Mouse (Mus musculus): ENCODE measurements at regions not wholly inside any gene's neighbourhood (a gene's known extent, or its start where the extent isn't known, plus 50 kb on each side); places are given as distances from the start of the nearest gene placed in this dataset.

DNA sequence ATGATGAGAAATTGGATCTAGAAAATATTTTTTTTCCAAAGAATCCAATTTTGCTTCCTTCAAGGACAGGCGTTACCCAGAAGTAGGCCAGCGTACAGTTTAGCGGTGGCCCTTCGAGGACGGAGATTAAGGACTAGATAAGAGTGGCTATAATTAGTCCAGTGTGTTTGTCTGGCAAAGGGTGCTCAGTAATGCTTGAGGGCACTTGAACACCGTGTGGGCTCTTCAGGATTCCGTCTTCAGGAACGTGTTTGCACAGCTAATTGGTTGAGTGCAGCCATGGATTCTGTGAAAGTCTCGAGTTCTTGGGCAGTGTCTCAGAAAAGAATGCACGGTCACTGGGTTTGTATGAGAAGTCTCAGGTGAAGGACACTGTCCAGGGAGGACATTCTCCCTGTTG, 149.7 kb upstream of the 3110018I06Rik start:
- Histone ChIP-seq H3K4me3 (replicated peaks) (no peak overlapping the region), H3K9me3 (peaks cover 66% of the 10 kb centered on the region), H3K36me3 (replicated peaks; ENCODE audit: low read length) (no peaks in the 10 kb centered on the region), H3K27me3 (replicated peaks) (no peaks in the 10 kb centered on the region), H3K4me1 (no peaks in the 10 kb centered on the region)
- TF ChIP-seq GATA1 (IDR thresholded peaks at IDR 0.05; ENCODE audit: borderline replicate concordance, low read length), result no peak
- no peak for TF ChIP-seq FLI1 (IDR thresholded peaks at IDR 0.05; ENCODE audit: low read length)

DNA sequence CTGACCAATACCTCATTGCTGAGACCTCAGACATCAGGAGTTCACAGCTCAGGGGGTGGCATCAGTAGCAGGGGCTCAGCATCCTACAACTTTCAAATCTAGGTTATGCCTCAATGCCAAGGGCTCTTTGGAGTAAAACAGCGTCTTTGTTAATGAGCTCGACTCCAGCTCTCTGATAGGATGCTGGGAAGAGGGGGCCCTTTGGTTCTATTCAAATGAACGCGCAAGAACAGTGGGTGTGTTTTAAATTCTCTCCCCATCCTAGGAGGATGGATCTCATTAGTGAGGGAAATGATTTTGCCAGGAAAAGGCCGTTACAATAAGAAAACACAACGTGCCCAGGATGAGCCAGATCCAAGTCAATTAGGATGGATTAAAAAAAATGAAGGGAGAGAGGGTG, 132.2 kb upstream of the 3110018I06Rik start:
- Histone ChIP-seq H3K4me1 (no peaks in the 10 kb centered on the region), H3K4me3 (replicated peaks) (no peak overlapping the region), H3K36me3 (replicated peaks; ENCODE audit: low read length) (no peaks in the 10 kb centered on the region), H3K9me3 (peaks cover 59% of the 10 kb centered on the region), H3K27me3 (replicated peaks) (no peaks in the 10 kb centered on the region)
- no peak for TF ChIP-seq FLI1 (IDR thresholded peaks at IDR 0.05; ENCODE audit: low read length)
- TF ChIP-seq GATA1 (IDR thresholded peaks at IDR 0.05; ENCODE audit: borderline replicate concordance, low read length), result no peak

DNA sequence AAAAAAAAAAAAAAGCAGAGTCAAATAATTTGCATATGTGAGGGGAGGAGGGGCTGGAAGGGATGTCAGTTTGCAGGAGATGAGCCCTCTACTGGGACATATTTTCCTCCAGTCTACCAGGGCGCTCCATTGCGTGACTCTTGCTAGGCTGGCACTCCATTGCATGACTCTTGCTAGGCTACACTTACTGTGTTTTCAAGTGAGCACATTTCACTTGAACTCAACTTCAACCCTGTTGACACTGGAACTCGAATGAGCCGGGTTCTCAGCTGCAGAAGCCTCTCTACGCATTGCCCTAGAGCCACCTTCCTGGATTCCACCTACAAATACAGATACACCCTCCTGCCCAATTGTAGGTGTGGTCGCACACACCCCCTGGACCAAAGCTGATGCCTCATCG, 131.5 kb upstream of the 3110018I06Rik start:
- H3K36me3 ChIP-seq (replicated peaks; ENCODE audit: low read length), result no peaks in the 10 kb centered on the region
- no peaks in the 10 kb centered on the region for H3K4me1 ChIP-seq
- peaks cover 63% of the 10 kb centered on the region for H3K9me3 ChIP-seq
- TF ChIP-seq GATA1 (IDR thresholded peaks at IDR 0.05; ENCODE audit: borderline replicate concordance, low read length) (no peak), FLI1 (IDR thresholded peaks at IDR 0.05; ENCODE audit: low read length) (no peak)
- no peak overlapping the region for H3K4me3 ChIP-seq (replicated peaks)
- no peaks in the 10 kb centered on the region for H3K27me3 ChIP-seq (replicated peaks)

DNA sequence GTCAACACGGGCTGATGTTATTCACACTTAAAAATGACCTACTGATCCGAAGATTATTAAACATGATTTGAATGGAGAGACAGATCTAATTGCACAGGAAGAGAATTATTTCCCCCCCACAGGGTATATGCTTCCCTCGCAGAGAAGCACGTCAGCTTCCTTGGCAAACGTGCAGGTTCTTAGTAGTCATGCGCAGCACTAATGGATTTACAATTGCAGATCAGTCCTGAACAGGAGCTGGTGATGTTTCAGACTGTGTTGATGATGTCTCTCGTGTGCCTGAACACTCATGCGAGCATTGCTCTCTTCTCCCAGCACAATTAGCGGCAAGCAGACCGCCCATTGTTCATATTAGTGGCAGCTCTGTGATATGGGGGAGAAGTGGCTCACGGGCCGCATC, 127.9 kb upstream of the 3110018I06Rik start:
- Histone ChIP-seq H3K4me1 (no peaks in the 10 kb centered on the region), H3K9me3 (peaks cover 70% of the 10 kb centered on the region), H3K4me3 (replicated peaks) (no peak overlapping the region), H3K27me3 (replicated peaks) (no peaks in the 10 kb centered on the region), H3K36me3 (replicated peaks; ENCODE audit: low read length) (no peaks in the 10 kb centered on the region)
- TF ChIP-seq GATA1 (IDR thresholded peaks at IDR 0.05; ENCODE audit: borderline replicate concordance, low read length) (no peak), FLI1 (IDR thresholded peaks at IDR 0.05; ENCODE audit: low read length) (no peak)

DNA sequence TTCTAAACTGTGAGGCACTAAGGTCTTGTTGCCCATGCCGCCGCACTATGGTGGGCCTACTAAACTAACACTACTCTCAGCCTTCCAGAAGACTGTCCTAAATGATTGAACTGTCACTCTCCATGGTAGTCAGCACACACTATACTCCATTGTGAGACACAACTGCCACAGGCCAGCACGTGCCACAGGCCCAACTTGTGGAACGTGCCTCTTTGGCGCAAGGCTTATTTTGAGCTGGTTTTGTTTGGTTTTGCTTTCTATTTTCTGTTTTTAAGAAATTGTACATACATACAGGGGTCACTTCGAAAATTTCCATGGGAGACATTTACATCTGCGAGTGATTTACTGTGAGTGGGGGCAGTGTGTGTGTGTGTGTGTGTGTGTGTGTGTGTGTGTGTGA, 126.8 kb upstream of the 3110018I06Rik start:
- no peak for TF ChIP-seq FLI1 (IDR thresholded peaks at IDR 0.05; ENCODE audit: low read length)
- no peak for TF ChIP-seq GATA1 (IDR thresholded peaks at IDR 0.05; ENCODE audit: borderline replicate concordance, low read length)

DNA sequence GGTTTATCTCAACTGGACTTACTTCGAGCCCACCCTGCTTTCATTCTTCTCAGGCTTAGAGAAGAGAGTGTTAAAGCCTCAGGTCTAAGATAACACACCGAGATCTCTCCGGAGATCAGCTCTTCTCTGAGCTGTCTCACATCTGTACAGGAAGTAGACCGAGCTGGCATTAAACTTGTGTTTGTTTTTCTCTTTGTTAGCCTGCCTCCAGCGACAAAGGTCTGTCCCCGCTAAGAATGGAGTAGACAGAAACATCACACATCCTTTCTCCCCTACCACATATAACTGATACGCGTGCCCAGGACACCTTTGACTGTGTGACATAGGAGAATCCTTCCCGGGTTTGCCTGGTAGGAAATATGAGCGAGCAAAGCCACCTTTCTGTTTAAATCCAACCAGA, 126.3 kb upstream of the 3110018I06Rik start:
- no peak for TF ChIP-seq GATA1 (IDR thresholded peaks at IDR 0.05; ENCODE audit: borderline replicate concordance, low read length)
- no peak for TF ChIP-seq FLI1 (IDR thresholded peaks at IDR 0.05; ENCODE audit: low read length)
- no peak overlapping the region for H3K4me3 ChIP-seq (replicated peaks)
- H3K4me1 ChIP-seq, result no peaks in the 10 kb centered on the region
- H3K36me3 ChIP-seq (replicated peaks; ENCODE audit: low read length), result no peaks in the 10 kb centered on the region
- no peaks in the 10 kb centered on the region for H3K27me3 ChIP-seq (replicated peaks)
- peaks cover 65% of the 10 kb centered on the region for H3K9me3 ChIP-seq

More for the DNA sequence above, 126.8 kb upstream of the 3110018I06Rik start:
- H3K4me3 ChIP-seq (replicated peaks), result peak overlapping the region; percentile 69
- H3K9me3 ChIP-seq, result peaks cover 63% of the 10 kb centered on the region
- no peaks in the 10 kb centered on the region for H3K36me3 ChIP-seq (replicated peaks; ENCODE audit: low read length)
- H3K4me1 ChIP-seq, result no peaks in the 10 kb centered on the region
- no peaks in the 10 kb centered on the region for H3K27me3 ChIP-seq (replicated peaks)

DNA sequence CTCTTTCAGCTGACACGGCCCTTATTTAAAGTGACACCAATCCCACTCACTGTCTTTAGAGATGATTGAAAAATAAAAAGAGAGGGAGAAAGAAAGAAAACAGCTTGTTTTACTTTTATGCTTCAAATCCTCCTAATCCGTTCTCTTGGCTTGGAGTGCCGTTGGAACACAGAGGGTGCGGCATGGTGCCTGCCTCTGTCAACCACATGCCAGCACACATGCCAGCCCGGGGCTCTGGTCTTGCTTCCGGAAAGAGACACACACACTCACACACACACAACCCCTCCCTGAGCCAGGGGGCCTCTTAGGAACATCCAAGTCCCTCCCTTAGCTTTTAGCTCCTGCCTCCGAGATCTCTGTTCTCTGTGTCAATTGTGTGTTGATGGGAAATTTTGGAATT, 116.2 kb upstream of the 3110018I06Rik start:
- no peak for TF ChIP-seq GATA1 (IDR thresholded peaks at IDR 0.05; ENCODE audit: borderline replicate concordance, low read length)
- TF ChIP-seq FLI1 (IDR thresholded peaks at IDR 0.05; ENCODE audit: low read length), result no peak
- H3K9me3 ChIP-seq, result peaks cover 32% of the 10 kb centered on the region

DNA sequence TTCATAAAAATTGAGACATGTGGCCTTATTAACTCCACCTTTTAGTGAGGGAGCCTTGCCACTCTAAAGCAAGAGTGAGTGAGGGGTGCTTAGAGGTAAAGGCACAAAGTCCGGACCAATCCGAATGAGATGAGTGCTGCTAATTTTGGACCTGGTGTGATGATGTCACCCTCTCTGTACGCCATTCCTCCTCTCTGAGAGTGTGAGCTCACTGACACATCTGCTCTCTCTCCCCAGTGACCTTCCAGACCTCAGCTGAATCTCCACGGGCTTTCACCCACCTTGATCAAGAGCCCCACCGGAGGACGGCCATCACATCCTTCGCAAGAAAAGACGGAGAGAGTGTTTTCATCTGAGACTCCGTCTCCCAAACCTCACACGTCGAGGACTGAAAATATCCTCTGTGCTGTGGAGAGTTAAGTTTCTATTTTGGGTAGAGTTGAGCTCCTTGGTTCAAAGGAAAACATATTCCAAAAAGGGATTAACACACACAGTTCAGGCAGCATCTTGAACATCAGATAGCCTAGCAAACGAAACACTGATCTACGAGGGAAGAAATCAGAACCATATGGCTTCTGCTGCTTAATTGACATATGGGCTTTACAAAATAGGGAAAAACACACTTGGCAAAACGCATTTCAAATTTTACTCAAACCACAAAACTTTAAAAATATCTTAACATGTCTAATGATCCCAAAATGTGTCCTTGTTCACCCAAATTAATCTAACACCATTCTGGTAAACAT, 96.2 kb upstream of the 3110018I06Rik start:
- no peaks in the 10 kb centered on the region for H3K4me1 ChIP-seq
- H3K36me3 ChIP-seq (replicated peaks; ENCODE audit: low read length), result no peaks in the 10 kb centered on the region
- no peak for TF ChIP-seq FLI1 (IDR thresholded peaks at IDR 0.05; ENCODE audit: low read length)
- no peak for TF ChIP-seq GATA1 (IDR thresholded peaks at IDR 0.05; ENCODE audit: borderline replicate concordance, low read length)
- H3K4me3 ChIP-seq (replicated peaks), result no peak overlapping the region
- no peaks in the 10 kb centered on the region for H3K27me3 ChIP-seq (replicated peaks)
- peaks cover 58% of the 10 kb centered on the region for H3K9me3 ChIP-seq

More for the DNA sequence above, 116.2 kb upstream of the 3110018I06Rik start:
- Histone ChIP-seq H3K36me3 (replicated peaks; ENCODE audit: low read length) (no peaks in the 10 kb centered on the region), H3K4me1 (no peaks in the 10 kb centered on the region), H3K27me3 (replicated peaks) (no peaks in the 10 kb centered on the region), H3K4me3 (replicated peaks) (no peak overlapping the region)

DNA sequence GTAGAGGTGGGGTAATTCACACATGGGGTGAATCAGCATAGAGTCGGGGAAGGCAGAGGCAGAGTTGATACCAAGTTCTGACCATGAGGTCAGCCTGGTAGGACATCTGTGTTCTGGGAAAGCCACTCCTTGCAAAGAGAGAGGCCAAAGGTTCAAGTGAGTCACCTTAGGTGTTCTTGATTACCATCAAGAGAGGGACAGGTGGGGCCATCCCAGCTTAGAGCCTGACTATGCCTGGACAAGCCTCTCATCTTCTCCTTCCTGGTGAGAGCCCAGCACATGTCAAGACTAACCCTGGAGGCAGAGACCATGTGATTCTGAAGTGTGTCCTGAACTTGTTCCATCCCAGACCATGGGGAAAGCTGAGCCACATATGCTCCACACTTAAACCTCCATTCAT, 94.0 kb upstream of the 3110018I06Rik start:
- Histone ChIP-seq H3K4me1 (no peaks in the 10 kb centered on the region), H3K4me3 (replicated peaks) (no peak overlapping the region), H3K27me3 (replicated peaks) (no peaks in the 10 kb centered on the region), H3K36me3 (replicated peaks; ENCODE audit: low read length) (no peaks in the 10 kb centered on the region), H3K9me3 (peaks cover 64% of the 10 kb centered on the region)
- no peak for TF ChIP-seq GATA1 (IDR thresholded peaks at IDR 0.05; ENCODE audit: borderline replicate concordance, low read length)
- TF ChIP-seq FLI1 (IDR thresholded peaks at IDR 0.05; ENCODE audit: low read length), result no peak

DNA sequence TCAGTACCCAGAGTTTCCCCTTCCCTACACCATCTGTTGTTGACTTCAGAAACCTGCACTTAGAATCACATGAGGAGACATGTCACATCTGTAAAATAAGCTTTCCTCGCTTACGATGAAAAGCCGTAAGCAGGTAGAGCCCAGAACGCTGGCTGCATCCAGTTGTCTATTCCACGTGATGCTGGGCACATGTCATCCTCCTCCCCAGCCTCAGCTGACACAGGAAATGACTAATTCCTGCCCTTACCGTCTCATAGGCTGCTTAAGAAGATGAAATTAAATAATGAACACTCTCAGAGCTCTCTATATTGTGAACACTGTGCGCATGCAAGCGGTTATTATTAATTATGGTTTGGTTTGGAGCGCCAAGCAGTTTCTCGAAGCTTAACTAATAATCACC, 83.6 kb upstream of the 3110018I06Rik start:
- Histone ChIP-seq H3K9me3 (peaks cover 83% of the 10 kb centered on the region), H3K4me1 (no peaks in the 10 kb centered on the region), H3K4me3 (replicated peaks) (no peak overlapping the region), H3K36me3 (replicated peaks; ENCODE audit: low read length) (no peaks in the 10 kb centered on the region), H3K27me3 (replicated peaks) (no peaks in the 10 kb centered on the region)
- TF ChIP-seq GATA1 (IDR thresholded peaks at IDR 0.05; ENCODE audit: borderline replicate concordance, low read length) (no peak), FLI1 (IDR thresholded peaks at IDR 0.05; ENCODE audit: low read length) (no peak)
